Mouse (Mus musculus) C2C12 (cell line): ENCODE results near the gene Csrp2. TPM values are rescaled to one million over a fixed set of nuclear protein-coding genes. Genes with fewer than 3 reads are reported as not detected.

ENCODE experiments used
- H3K27me3 ChIP-seq: one replicate; pipeline ENCODE4 v1.6.1; 2011; ENCODE audit not compliant: control insufficient read depth, insufficient read depth, insufficient read length
- H3K36me3 ChIP-seq: one replicate; pipeline ENCODE4 v1.6.1; 2011; ENCODE audit not compliant: control insufficient read depth, insufficient read depth
- H3K4me3 ChIP-seq: one replicate; pipeline ENCODE4 v1.5.1; 2011; ENCODE audit warnings: mild to moderate bottlenecking, control low read depth; ENCODE audit not compliant: poor library complexity, insufficient read depth, severe bottlenecking
- H3K79me2 ChIP-seq: one replicate; pipeline ENCODE4 v1.6.1; 2011; ENCODE audit not compliant: control insufficient read depth, insufficient read depth
- H3K79me3 ChIP-seq: one replicate; pipeline ENCODE4 v1.6.1; 2011; ENCODE audit warnings: low read depth, control low read depth
- H3ac ChIP-seq: one replicate; pipeline ENCODE3; 2011; ENCODE audit warnings: low read depth; ENCODE audit not compliant: control insufficient read depth, insufficient read length
- CEBPB ChIP-seq: IDR thresholded peaks from one replicate; pipeline ENCODE4 v1.6.1; 2011; ENCODE audit warnings: low read depth, mild to moderate bottlenecking, control low read depth, moderate library complexity
- CTCF ChIP-seq: IDR thresholded peaks from one replicate; pipeline ENCODE4 v1.5.1; 2011; ENCODE audit not compliant: control insufficient read depth, insufficient read depth, insufficient read length
- FOSL1 ChIP-seq: IDR thresholded peaks from one replicate; pipeline ENCODE4 v1.8.0; 2011; ENCODE audit warnings: mild to moderate bottlenecking, low read length; ENCODE audit not compliant: poor library complexity, insufficient read depth, severe bottlenecking
- MAX ChIP-seq: IDR thresholded peaks from one replicate; pipeline ENCODE4 v1.6.1; 2011; ENCODE audit warnings: mild to moderate bottlenecking, control low read depth
- MYOD1 ChIP-seq: IDR thresholded peaks from one replicate; pipeline ENCODE4 v1.6.1; 2011; ENCODE audit warnings: low read depth; ENCODE audit not compliant: control insufficient read depth, insufficient read length
- MYOG ChIP-seq: IDR thresholded peaks from one replicate; pipeline ENCODE4 v1.6.1; 2011; ENCODE audit not compliant: control insufficient read depth, insufficient read length; ENCODE audit errors: extremely low read depth
- USF1 ChIP-seq: IDR thresholded peaks from one replicate; pipeline ENCODE4 v1.6.1; 2011; ENCODE audit warnings: low read depth, mild to moderate bottlenecking, control low read depth, moderate library complexity
- polyA plus RNA-seq: library from polyadenylated mRNA; unstranded; fragments of >200 nt; fragmentation: generic; extraction: Trizol; gene quantifications from one replicate; pipeline ENCODE4 v1.2.1, GENCODE M21; 2012; ENCODE audit warnings: missing spikeins

Gene Csrp2
- polyA plus RNA-seq, 1 experiment: 398 TPM

DNA sequence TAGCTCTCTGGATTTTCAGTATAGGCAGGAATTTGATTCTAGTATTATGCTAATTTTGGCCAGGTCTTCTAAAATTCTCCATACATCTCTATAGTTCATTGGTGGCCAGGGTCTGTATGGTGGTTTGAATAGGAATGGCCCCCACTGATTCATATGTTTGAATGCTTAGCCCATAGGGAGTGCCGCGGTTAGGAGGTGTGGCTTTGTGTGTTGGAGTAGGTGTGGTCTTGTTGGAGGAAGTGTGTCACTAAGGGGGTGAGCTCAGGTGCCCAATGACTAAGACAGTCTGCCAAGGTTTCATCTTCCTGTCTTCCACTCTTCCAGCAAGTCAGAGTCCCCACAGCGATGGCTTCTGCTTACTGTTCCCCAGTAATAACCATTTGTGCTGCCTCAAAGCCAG, 15.7 kb upstream of the Csrp2 start:
- TF ChIP-seq MYOG (no peak), FOSL1 (no peak), CEBPB (no peak), MYOD1 (no peak), USF1 (no peak), CTCF (no peak), MAX (no peak)
- no peak overlapping the region for H3ac ChIP-seq
- H3K4me3 ChIP-seq: no peak overlapping the region
- no peaks in the 10 kb centered on the region for H3K79me3 ChIP-seq
- H3K36me3 ChIP-seq: no peaks in the 10 kb centered on the region
- no peaks in the 10 kb centered on the region for H3K79me2 ChIP-seq
- H3K27me3 ChIP-seq: no peaks in the 10 kb centered on the region

DNA sequence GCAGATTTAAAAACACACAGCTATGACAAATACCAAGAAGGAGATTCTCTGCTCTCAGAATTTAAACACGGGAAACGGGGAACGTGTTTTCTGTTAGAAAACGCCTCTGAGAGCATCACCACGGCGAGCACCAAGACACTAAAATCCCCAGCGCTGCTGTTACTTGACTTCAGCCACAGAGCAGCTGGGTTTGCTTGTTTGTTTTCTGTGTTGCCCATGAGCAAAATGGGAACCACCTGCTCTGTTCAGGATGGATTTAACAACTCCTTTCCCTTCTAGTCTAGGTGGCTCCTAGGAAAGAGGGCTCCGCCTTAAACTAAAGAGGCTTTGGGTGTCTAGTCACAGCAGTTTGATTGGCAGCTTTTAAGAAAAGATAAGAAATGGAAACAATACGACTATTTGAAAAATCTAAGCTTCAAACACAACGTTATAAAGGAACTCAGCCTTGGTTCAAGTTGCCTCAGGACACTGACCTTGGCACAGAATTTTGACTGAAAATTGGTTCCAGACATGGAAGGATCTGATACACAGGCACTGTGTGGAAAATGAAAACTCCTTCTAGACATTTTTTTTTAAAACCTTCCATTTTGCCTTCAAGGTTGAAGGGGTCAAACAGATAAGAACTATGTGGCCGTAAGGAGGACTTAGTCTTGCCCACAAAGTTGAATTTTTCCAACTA, 2.8 kb upstream of the Csrp2 start:
- H3K4me3 ChIP-seq: no peak overlapping the region
- no peak overlapping the region for H3ac ChIP-seq
- H3K79me2 ChIP-seq: peaks cover 17% of the 10 kb centered on the region
- TF ChIP-seq MYOG: no peak
- TF ChIP-seq MAX: no peak
- TF ChIP-seq FOSL1: no peak
- no peak for TF ChIP-seq USF1
- no peak for TF ChIP-seq CTCF
- no peak for TF ChIP-seq CEBPB
- TF ChIP-seq MYOD1: no peak
- H3K36me3 ChIP-seq: no peaks in the 10 kb centered on the region
- H3K79me3 ChIP-seq: peaks cover 11% of the 10 kb centered on the region
- no peaks in the 10 kb centered on the region for H3K27me3 ChIP-seq

DNA sequence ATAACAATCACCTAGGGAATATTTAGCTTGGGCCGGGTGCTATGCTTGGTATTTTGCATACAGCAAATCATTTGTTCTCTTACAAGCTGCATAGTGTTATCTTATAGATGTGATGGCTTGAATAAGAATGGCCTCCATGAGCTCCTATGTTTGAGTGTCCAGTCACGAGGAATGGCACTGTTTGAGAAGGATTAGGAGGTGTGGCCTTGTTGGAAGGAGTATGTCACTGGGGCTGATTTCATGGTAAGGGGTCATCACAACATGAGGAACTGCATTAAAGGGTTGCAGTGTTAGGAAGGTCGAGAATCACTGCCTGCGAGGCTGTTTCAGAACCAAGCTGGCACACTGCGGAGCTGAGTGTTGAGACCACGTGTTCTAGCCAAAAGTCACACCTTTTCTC, 2.1 kb upstream of the Csrp2 start:
- Histone ChIP-seq H3K4me3 (no peak overlapping the region), H3K27me3 (no peaks in the 10 kb centered on the region), H3K79me2 (peaks cover 24% of the 10 kb centered on the region), H3ac (no peak overlapping the region), H3K79me3 (peaks cover 19% of the 10 kb centered on the region), H3K36me3 (no peaks in the 10 kb centered on the region)
- TF ChIP-seq CEBPB (no peak), FOSL1 (no peak), MYOD1 (no peak), MAX (no peak), MYOG (no peak), USF1 (no peak), CTCF (no peak)

DNA sequence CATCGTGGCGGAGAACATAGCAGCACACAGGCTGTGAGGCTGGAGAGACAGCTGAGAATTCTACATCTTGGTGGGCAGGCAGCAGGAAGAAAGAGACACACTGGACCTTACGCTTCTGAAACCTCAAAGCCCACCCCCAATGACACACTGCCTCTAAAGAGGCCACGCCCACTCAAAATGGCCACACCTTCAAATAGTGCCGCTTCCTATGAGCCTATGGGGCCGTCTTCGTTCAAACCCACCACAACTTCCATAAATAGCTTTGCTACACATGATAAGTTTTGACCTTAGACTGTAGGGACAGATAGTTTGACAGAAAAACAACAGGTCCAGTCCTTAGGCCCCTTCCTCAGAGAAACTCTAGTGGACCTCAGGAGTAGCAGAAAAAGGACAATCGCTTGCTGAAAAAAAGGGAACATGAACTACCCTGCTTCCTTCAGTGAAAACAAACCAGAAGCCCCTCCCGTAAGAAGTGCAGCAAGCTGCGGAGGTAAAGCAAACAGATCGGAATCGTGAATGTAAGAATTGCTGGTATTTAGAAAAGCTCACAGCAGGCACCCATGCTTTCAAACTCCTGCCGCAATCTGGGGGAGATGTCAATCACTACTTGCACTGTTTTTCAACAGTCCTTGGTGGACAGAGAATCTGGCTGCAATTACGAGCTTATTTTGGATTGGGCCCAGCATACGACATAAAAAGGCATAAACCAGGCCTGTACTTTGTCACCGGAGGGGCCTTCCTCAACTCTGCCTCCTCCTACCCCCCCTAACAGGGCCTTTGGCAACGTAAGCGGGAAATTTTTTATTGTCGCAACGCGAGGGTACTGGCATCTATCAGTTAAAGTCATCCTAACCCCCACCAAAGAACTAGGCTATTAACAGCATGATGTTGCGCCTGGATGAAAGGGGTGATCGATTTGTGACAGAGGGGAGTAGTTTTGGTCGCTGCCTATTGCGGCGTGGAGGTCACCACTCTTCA, 886 bp upstream of the Csrp2 start:
- Histone ChIP-seq H3K79me2 (peaks cover 36% of the 10 kb centered on the region), H3ac (peak overlapping the region; percentile 38), H3K27me3 (no peaks in the 10 kb centered on the region), H3K4me3 (peak overlapping the region; percentile 76), H3K79me3 (peaks cover 30% of the 10 kb centered on the region), H3K36me3 (peaks cover 3% of the 10 kb centered on the region)
- no peak for TF ChIP-seq MYOG
- no peak for TF ChIP-seq CTCF
- no peak for TF ChIP-seq FOSL1
- no peak for TF ChIP-seq MAX
- TF ChIP-seq CEBPB: no peak
- TF ChIP-seq MYOD1: no peak
- TF ChIP-seq USF1: no peak

DNA sequence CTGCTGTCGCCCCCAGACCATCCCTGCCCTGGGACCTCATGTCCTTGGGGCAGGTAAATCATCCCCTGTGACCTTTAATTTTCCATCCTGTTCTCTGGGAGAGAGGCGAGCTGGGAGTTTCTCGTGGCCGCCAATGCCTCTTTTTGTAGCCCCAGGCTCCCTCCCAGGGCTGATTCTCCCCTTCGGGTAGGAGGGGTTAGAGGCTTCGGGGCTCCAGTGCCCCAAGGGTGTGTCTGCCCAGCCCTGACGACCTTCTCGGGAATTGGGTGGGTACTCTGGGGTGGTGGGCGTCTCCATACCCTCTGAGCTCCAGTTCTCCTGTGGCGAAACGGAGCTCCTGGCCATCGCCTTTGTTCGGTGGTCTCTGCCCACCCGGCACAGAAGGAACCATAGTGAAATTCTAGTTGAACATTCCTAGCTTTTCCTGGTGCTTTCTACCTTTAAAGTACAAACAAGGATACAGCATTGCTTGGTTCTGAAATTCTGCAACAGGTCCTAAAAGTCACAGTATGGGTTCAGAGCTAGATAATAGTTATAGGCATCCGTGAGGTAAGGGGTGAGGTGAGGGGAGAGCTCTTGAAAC, 870 bp downstream of the Csrp2 start:
- peaks cover 47% of the 10 kb centered on the region for H3K79me3 ChIP-seq
- H3K79me2 ChIP-seq: peaks cover 53% of the 10 kb centered on the region

More for the DNA sequence above, 870 bp downstream of the Csrp2 start:
- no peak for TF ChIP-seq MYOD1
- peak overlapping the region; percentile 86 for H3ac ChIP-seq
- H3K4me3 ChIP-seq: peak overlapping the region; percentile 76
- peaks cover 13% of the 10 kb centered on the region for H3K36me3 ChIP-seq
- no peaks in the 10 kb centered on the region for H3K27me3 ChIP-seq
